Mouse (Mus musculus) cerebral cortex, adult 2 months (tissue): ENCODE data around the gene Ifnz.

ENCODE experiments used
- WGBS: fragments of 180-500 bp; shearing (Covaris S2); methylation state at CpG from one replicate; pipeline ENCODE4 v1.1.7; 2018; 5-methylcytosine and 5-hydroxymethylcytosine counted together

The Ifnz gene

DNA sequence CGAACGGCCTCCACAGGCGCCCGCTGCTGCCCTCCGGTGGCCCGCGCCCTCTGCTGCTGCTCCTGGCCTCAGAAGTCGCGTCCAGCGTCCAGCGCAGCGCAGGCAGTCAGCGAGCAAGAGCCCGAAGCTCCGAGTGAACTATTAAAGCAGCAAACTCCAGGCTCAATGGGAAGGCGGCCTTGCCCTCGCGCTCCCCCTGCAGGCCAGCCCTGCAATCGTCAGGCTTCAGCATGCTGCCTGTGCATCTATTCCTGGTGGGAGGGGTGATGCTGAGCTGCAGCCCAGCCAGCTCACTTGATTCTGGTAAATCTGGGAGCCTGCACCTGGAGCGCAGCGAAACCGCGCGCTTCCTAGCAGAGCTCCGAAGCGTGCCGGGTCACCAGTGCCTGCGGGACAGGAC, 6.5 kb downstream of the Ifnz start, which contains the start of gene Gm13277:
Gm13277 (plus strand) TSS at position 231 of the 400 bp plus-strand sequence.
- 0% methylated on average over 6 of the region's 28 CpGs for WGBS

DNA sequence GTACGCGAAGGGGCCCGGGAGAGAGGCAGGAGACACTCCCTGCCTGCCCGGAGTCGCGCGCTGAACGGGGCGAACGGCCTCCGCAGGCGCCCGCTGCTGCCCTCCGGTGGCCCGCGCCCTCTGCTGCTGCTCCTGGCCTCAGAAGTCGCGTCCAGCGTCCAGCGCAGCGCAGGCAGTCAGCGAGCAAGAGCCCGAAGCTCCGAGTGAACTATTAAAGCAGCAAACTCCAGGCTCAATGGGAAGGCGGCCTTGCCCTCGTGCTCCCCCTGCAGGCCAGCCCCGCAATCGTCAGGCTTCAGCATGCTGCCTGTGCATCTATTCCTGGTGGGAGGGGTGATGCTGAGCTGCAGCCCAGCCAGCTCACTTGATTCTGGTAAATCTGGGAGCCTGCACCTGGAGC, 9.3 kb downstream of the Ifnz start, which contains the start of gene Gm13278:
Gm13278 (plus strand) TSS at position 301 of the 400 bp plus-strand sequence.
- WGBS, result no CpG with 5 or more reads among the region's 28 CpGs

DNA sequence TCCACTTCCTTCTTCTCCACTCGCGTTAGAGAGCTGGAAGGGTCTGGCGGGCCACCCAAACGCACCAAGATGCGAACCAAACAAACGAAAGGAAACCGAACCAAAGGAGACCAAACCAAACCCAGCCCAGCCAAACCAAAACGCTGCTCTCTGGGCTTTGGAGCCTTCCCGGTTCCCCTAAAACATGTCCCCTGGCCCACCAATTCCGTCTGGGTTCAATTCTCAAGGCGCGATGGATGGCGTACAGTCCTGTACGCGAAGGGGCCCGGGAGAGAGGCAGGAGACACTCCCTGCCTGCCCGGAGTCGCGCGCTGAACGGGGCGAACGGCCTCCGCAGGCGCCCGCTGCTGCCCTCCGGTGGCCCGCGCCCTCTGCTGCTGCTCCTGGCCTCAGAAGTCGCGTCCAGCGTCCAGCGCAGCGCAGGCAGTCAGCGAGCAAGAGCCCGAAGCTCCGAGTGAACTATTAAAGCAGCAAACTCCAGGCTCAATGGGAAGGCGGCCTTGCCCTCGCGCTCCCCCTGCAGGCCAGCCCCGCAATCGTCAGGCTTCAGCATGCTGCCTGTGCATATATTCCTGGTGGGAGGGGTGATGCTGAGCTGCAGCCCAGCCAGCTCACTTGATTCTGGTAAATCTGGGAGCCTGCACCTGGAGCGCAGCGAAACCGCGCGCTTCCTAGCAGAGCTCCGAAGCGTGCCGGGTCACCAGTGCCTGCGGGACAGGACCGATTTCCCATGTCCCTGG, 12.2 kb downstream of the Ifnz start, which contains the start of gene Gm13275:
Gm13275 (plus strand) TSS at position 552 of the 740 bp plus-strand sequence.
- 0% methylated on average over 13 of the region's 52 CpGs for whole genome bisulfite sequencing

GRCm38 (mm10) chr4:88797097-88797496, 15.2 kb downstream of the Ifnz start, which contains the start of gene Gm13279:
Gm13279 (plus strand) TSS chr4:88797397.
- no CpG with 5 or more reads among the region's 28 CpGs for WGBS

- 19% methylated on average over 6 of the region's 7 CpGs for WGBS
Observed at GRCm38 (mm10) chr4:88799365-88799764, 17.4 kb downstream of the Ifnz start, which contains the start of gene Gm13285. Gm13285 (plus strand) TSS chr4:88799665.

DNA sequence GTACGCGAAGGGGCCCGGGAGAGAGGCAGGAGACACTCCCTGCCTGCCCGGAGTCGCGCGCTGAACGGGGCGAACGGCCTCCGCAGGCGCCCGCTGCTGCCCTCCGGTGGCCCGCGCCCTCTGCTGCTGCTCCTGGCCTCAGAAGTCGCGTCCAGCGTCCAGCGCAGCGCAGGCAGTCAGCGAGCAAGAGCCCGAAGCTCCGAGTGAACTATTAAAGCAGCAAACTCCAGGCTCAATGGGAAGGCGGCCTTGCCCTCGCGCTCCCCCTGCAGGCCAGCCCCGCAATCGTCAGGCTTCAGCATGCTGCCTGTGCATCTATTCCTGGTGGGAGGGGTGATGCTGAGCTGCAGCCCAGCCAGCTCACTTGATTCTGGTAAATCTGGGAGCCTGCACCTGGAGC, 21.0 kb downstream of the Ifnz start, which contains the start of gene Gm13287:
Gm13287 (plus strand) TSS at position 301 of the 400 bp plus-strand sequence.
- WGBS, result no CpG with 5 or more reads among the region's 29 CpGs

- no CpG with 5 or more reads among the region's 8 CpGs for WGBS
Observed at GRCm38 (mm10) chr4:88805231-88805630, 23.3 kb downstream of the Ifnz start, which contains the start of gene Gm13288. Gm13288 (plus strand) TSS chr4:88805531.

GRCm38 (mm10) chr4:88805761-88806160, 23.8 kb downstream of the Ifnz start:
- 0% methylated on average over 13 of the region's 34 CpGs for WGBS

DNA sequence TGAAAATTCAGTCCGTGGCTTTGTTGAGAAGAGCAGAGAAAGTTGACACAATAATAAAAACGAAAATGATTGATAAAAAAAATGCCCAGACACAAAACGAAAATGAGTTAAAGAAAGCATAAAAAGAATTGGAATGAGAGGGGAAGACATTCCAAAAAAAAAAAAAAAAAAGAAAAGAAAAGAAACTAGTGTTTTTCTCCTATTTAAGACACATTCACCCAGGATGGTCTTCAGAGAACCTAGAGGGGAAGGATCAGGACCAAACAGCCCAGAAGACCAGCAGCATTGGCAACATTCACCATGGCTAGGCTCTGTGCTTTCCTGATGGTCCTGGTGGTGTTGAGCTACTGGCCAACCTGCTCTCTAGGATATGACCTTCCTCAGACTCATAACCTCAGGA, 34.0 kb downstream of the Ifnz start, which contains the start of gene Ifna7:
Ifna7 (plus strand) TSS at position 301 of the 400 bp plus-strand sequence.
- 64% methylated on average over 3 of the region's 3 CpGs for WGBS

DNA sequence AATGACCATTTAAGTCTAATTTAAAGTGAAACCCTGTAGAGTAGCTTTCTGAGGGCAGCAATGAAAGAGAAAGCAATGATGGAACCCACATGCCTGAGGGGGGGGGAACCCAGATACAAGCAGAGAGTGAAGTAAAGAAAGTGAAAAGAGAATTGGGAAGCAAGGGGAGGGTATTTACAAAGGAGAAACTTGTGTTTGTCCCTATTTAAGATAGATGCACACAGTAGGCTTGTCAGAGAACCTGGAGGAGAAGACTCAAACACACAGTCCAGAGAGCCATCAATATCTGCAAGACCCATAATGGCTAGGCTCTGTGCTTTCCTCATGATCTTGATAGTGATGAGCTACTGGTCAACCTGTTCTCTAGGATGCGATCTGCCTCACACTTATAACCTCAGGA, 37.7 kb downstream of the Ifnz start, which contains the start of gene Ifna11:
Ifna11 (plus strand) TSS at position 301 of the 400 bp plus-strand sequence.
- 90% methylated on average over 1 of the region's 1 CpGs for WGBS

DNA sequence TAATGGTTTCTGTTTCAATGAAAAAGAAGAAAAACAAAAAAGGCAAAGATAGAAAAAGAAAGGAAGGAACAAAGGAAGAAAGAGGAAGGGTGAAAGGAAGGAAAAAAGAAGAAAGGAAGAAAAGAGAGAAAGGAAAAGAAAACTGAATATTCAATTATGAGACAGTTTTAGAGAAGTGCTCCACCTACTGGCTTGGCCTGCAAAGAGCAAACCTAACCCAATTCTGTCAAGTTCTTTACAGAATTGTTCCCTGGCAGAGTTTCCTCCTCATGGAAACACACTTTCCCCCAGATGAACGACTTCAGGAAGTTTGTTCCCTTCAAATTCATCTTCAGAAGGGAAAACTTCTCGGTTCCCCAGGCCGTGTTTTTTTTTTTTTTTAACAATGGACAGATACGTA, 41.1 kb downstream of the Ifnz start:
- WGBS, result 21% methylated on average over 4 of the region's 4 CpGs

GRCm38 (mm10) chr4:88827116-88827515, 45.2 kb downstream of the Ifnz start, which contains the start of gene Ifna6:
Ifna6 (plus strand) TSS chr4:88827416.

GRCm38 (mm10) chr4:88830523-88830922, 48.6 kb downstream of the Ifnz start:
- 21% methylated on average over 4 of the region's 4 CpGs for WGBS
